Mouse (Mus musculus) spleen, adult 2 months (tissue): Measurements from ENCODE around the gene Fitm1.

ENCODE experiments used
- CTCF ChIP-seq: fragments of 200-500 bp; IDR thresholded peaks from 2 replicates; pipeline ENCODE4 v1.5.1; 2011; ENCODE audit warnings: mild to moderate bottlenecking, inconsistent platforms; ENCODE audit not compliant: insufficient read depth, insufficient read length, insufficient replicate concordance; ENCODE audit errors: extremely low read depth
- POLR2A ChIP-seq: fragments of 200-500 bp; IDR thresholded peaks from 2 replicates; pipeline ENCODE4 v1.6.1; 2011; ENCODE audit warnings: low read depth, low read length, inconsistent platforms

- TF ChIP-seq POLR2A (no peak), CTCF (no peak)
These were observed 25.2 kb upstream of the Fitm1 start for GRCm38 (mm10) chr14:55550191-55550590.
